Mouse (Mus musculus) gastrocnemius, adult 2 months (tissue): ENCODE data around the gene Snrpg. TPM values are rescaled to one million over a fixed set of nuclear protein-coding genes. Genes with fewer than 3 reads are reported as not detected.
A peak's percentile ranks its signal among the peaks of the same experiment; 100 is the strongest.

Source experiments
- DNase-seq: peaks from one replicate; pipeline ENCODE4 v3.0.0; 2022
- H3K27ac ChIP-seq: fragments of 200-600 bp; 2 replicates; pipeline ENCODE4 v1.8.1; 2022; ENCODE audit warnings: mild to moderate bottlenecking
- H3K4me3 ChIP-seq: fragments of 200-600 bp; 2 replicates; pipeline ENCODE4 v1.8.1; 2022; ENCODE audit warnings: mild to moderate bottlenecking, moderate library complexity
- CTCF ChIP-seq: fragments of 200-600 bp; IDR thresholded peaks from 2 replicates; pipeline ENCODE4 v1.8.1; 2022; ENCODE audit warnings: antibody characterized with exemption, mild to moderate bottlenecking, moderate library complexity
- intact Hi-C: fragments of 180-260 bp; cut with DNase I; formaldehyde crosslinking; loops from one replicate; pipeline ENCODE4 v1.15.1; 2025
- total RNA-seq, 2 experiments: library from RNA; stranded (reverse); gene quantifications; 2 replicates each; pipeline ENCODE4 v1.2.3; 2021

Gene Snrpg
- total RNA-seq, 2 experiments from 2014 or later = 23.3 to 37.8 TPM

- TF ChIP-seq CTCF = peak; percentile 31
- intact Hi-C loops = no loop called here
- DNase-seq = no peak
- Histone ChIP-seq H3K4me3 (no peak overlapping the region), H3K27ac (no peak overlapping the region)
Measured at GRCm38 (mm10) chr6:86349257-86349656, 21.8 kb upstream of the Snrpg start.

GRCm38 (mm10) chr6:86354948-86355347 is 16.2 kb upstream of the Snrpg start:
- TF ChIP-seq CTCF = 0 out of 2 replicates have a peak, but pooled peaks have one; percentile 2
- no peak for DNase-seq
- Histone ChIP-seq H3K4me3 (no peak overlapping the region), H3K27ac (no peak overlapping the region)
- intact Hi-C loops = loop anchor here (10.0 kb wide), 1 partner anchor 320 kb away; no protein-coding TSS in a partner anchor

GRCm38 (mm10) chr6:86356956-86357355 is 14.1 kb upstream of the Snrpg start:
- H3K27ac ChIP-seq = no peak overlapping the region
- no peak for DNase-seq
- intact Hi-C loops = loop anchor here (10.0 kb wide), 1 partner anchor 322 kb away; no protein-coding TSS in a partner anchor
- TF ChIP-seq CTCF = no peak
- H3K4me3 ChIP-seq = no peak overlapping the region

- TF ChIP-seq CTCF = no peak
- intact Hi-C loops = loop anchor here (5.0 kb wide), 1 partner anchor 218 kb away; no protein-coding TSS in a partner anchor
- no peak for DNase-seq
- Histone ChIP-seq H3K4me3 (no peak overlapping the region), H3K27ac (no peak overlapping the region)
Measured at GRCm38 (mm10) chr6:86360691-86361090, 10.4 kb upstream of the Snrpg start.

- H3K4me3 ChIP-seq = no peak overlapping the region
- H3K27ac ChIP-seq = no peak overlapping the region
- intact Hi-C loops = loop anchor here (5.0 kb wide), 1 partner anchor 219 kb away; no protein-coding TSS in a partner anchor
- TF ChIP-seq CTCF = no peak
- no peak for DNase-seq
Measured at GRCm38 (mm10) chr6:86361373-86361772, 9.7 kb upstream of the Snrpg start.

- intact Hi-C loops = loop anchor here (1.0 to 5.0 kb wide), 5 partner anchors 37 to 404 kb away; partner anchors contain the start of gene Dusp11
- peak; percentile 96 for TF ChIP-seq CTCF
- peak overlapping the region; percentile 73 for H3K4me3 ChIP-seq
- peak overlapping the region; percentile 95 for H3K27ac ChIP-seq
- peak; percentile 73 for DNase-seq
Measured at GRCm38 (mm10) chr6:86364442-86365141, 6.5 kb upstream of the Snrpg start.

GRCm38 (mm10) chr6:86365371-86366124 is 5.6 kb upstream of the Snrpg start, which contains the start of gene Fam136a:
Fam136a (plus strand) TSS chr6:86365646.
- peak within 1 kb of the TSS; percentile 73 for H3K4me3 ChIP-seq
- intact Hi-C loops = loop anchor here (1.0 to 2.0 kb wide), 2 partner anchors 36 to 405 kb away; partner anchors contain the start of gene Dusp11
- TF ChIP-seq CTCF = peak; percentile 86
- H3K27ac ChIP-seq = peak within 1 kb of the TSS; percentile 95
- peak; percentile 97 for DNase-seq

GRCm38 (mm10) chr6:86366125-86366852 is 4.8 kb upstream of the Snrpg start:
- TF ChIP-seq CTCF = no peak
- intact Hi-C loops = no loop called here
- H3K4me3 ChIP-seq = peak overlapping the region; percentile 73
- H3K27ac ChIP-seq = peak overlapping the region; percentile 95
- peak; percentile 52 for DNase-seq

GRCm38 (mm10) chr6:86366853-86367249 is 4.3 kb upstream of the Snrpg start:
- H3K27ac ChIP-seq = peak overlapping the region; percentile 95
- no peak for DNase-seq
- no peak for TF ChIP-seq CTCF
- H3K4me3 ChIP-seq = no peak overlapping the region
- intact Hi-C loops = no loop called here

GRCm38 (mm10) chr6:86368479-86368878 is 2.6 kb upstream of the Snrpg start:
- Histone ChIP-seq H3K27ac (no peak overlapping the region), H3K4me3 (no peak overlapping the region)
- intact Hi-C loops = no loop called here
- TF ChIP-seq CTCF = no peak
- DNase-seq = no peak

- intact Hi-C loops = no loop called here
- TF ChIP-seq CTCF = peak; percentile 41
- Histone ChIP-seq H3K27ac (peak overlapping the region; percentile 94; the same call in 1 of the 2 replicates), H3K4me3 (peak overlapping the region; percentile 80)
- no peak for DNase-seq
Measured at GRCm38 (mm10) chr6:86370093-86370713, 901 bp upstream of the Snrpg start.
